Mouse (Mus musculus): ENCODE data around the gene Il25. TPM values are rescaled to one million over a fixed set of nuclear protein-coding genes. Genes with fewer than 3 reads are reported as not detected.

Gene Il25
- not detected for total RNA-seq (2021)
- long read RNA-seq, experiment 1 = 0 reads
- long read RNA-seq, experiment 2 = 0 reads

DNA sequence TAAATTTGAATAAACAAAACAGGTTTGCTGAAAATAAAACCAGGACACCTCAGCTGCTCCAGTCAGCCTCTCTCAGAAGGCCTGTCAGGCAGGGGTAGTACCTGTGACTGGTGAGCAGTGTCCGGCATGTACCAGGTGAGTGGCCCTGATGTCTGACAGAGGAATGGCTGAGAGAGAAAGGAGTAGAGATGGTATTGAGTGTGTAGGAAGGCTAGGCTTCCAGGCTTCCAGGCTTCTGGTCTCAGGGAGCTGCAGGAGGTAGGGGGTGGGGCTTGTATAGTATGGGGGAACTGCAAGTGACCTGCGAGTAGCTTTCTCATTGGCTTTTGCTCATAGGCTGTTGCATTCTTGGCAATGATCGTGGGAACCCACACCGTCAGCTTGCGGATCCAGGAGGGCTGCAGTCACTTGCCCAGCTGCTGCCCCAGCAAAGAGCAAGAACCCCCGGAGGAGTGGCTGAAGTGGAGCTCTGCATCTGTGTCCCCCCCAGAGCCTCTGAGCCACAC lies at the start of gene Il25:
TSS of gene Il25 (plus strand) at position 51 of the 506 bp plus-strand sequence.
- no peak for DNase-seq (ENCODE audit: low spot score in 2 of 2)

- peak; percentile 61 to 74 for DNase-seq (ENCODE audit: low spot score in 2 of 2)
Measured at GRCm38 (mm10) chr14:54883154-54884021, 49.1 kb upstream of the Il25 start, which contains the start of the genes Bcl2l2 and Gm20521. TSS of gene Bcl2l2 (plus strand) at chr14:54883377. TSS of gene Gm20521 (plus strand) at chr14:54883441.

- no peak for DNase-seq (ENCODE audit: low spot score in 2 of 2)
Measured at GRCm38 (mm10) chr14:54884022-54884712, 48.3 kb upstream of the Il25 start.

- no peak for DNase-seq (ENCODE audit: low spot score in 2 of 2)
Measured at GRCm38 (mm10) chr14:54885309-54885708, 47.2 kb upstream of the Il25 start.

DNA sequence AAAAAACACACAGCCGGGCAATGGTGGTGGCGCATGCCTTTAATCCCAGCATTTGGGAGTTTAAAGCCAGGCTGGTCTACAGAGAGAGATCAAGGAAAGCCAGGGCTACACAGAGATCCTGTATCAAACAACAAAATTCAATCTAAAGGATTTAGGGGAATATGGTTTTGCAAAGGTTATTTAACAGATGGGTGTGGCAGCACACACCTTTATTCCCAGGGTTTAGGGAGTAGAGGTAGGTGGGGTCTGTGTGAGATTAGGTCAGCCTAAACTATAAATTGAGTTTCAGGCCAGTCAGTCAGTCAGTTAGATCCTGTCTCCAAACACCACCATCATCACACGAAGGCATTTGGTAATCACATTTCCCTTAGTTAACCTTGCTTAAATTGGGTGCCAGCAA lies 40.3 kb upstream of the Il25 start, which contains the start of gene Pabpn1:
TSS of gene Pabpn1 (plus strand) at position 301 of the 400 bp plus-strand sequence.
- DNase-seq (ENCODE audit: low spot score in 2 of 2) = no peak

- DNase-seq (ENCODE audit: low spot score in 2 of 2) = peak; percentile 98 to 100
Measured at GRCm38 (mm10) chr14:54893651-54894181, 38.8 kb upstream of the Il25 start.

DNA sequence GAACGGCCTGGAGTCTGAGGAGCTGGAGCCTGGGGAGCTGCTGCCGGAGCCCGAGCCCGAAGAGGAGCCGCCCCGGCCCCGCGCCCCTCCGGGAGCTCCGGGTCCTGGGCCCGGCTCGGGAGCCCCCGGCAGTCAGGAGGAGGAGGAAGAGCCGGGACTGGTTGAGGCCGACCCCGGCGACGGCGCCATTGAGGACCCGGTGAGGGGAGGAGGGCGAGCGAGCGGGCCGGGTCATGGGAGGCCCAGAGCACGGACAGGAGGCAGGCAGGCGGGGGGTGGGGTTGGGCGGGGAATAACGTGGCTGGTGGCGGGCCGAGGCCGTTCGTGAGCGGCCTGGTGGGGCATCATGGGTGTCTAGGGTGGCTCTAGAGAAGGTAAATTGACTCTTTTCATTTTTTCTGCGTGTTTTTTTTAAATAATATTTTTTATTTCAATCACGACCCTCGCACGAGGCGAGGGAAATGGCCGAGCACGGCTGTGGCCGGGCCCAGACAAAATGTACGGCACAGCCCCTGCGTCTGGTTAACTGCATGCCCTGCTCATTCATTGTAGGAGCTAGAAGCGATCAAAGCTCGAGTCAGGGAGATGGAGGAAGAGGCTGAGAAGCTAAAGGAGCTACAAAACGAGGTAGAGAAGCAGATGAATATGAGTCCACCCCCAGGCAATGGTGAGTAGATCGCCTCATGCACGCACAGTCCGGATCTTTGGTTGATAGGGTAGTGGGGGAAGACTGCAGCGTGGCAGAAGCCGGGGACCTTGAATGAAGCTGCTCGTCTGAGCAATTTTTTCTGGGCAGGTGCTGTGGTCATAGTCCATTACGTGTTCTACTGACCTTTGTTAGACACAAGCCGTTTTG lies 38.0 kb upstream of the Il25 start:
- peak; percentile 41 to 63 for DNase-seq (ENCODE audit: low spot score in 2 of 2)

DNA sequence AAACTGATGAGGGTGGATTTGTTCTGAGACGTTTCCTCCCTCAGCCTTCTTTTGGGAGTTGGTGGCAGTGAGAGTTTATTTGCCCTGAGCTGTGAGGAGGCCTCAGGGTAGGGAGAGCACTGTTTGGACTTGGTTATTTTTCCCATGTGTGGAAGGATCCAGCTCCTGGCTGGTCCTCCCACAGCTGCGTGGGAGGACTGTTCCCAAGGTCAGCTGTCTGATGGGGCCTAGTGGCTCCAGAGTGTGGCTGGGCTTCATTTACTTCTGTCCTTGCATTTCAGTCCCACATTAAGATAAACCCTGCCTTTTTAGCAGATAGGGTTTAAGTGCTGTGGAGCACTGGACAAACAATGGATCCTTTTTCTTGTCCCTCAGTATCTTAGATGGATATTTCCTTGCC lies 35.0 kb upstream of the Il25 start:
- DNase-seq (ENCODE audit: low spot score in 2 of 2) = no peak

- peak; percentile 75 to 91 for DNase-seq (ENCODE audit: low spot score in 2 of 2)
Measured at GRCm38 (mm10) chr14:54900383-54900782, 32.1 kb upstream of the Il25 start.

DNA sequence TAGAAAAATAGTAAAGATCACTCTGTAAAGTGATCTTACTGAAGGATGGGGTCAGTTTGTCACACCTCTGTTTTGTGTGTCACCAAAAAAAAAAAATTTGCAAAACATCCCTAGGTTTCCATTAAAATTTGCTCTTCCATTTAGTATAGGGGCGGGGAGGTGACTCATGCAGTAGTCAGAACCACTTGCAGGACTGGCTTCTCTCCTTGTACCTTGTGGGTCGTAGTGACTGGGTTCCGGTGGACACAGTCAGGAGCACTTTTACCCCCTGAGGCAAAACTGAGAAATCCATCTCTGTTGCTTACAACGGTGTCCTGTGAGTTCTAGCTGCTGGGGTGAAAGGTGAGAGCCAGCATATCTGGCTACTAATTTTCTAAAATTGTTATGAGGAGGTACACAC lies 28.9 kb upstream of the Il25 start:
- DNase-seq (ENCODE audit: low spot score in 2 of 2) = no peak

GRCm38 (mm10) chr14:54908682-54909081 lies 23.8 kb upstream of the Il25 start:
- no peak for DNase-seq (ENCODE audit: low spot score in 2 of 2)

DNA sequence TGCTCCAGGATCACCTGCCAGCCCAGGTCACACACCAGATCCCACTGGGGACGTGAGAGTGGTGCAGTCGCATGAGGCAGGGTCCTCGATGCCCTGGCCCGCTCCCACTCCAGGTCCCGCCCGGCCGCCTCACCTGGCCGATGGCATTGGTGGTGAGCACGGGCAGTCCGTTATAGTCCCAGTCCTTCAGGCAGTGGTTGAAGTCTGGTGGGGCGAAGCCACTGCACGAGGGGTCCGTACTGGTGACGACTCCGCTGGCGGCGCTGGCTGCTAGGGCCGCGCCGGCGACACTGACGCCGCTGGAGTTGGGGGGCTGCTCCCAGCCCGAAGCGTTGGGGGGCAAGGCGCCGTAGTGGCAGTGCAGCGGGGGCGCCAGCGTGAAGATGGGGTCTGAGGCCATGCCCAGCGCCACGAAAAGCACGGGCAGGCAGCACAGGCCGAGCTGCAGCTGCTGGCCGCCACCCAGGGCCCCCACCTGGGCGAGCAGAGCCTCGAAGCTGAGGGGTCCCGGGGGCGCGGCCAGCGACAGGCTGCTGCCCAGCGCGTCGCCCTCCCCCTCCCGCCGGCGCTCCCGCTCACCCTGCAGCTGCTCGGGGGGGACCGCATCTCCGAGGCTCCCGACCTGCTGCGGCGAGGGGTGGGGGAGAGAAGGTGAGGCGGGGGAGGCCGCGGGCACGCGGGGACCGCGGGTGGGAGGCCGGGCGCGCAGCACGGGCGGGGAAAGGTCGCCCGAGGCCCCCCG lies 20.2 kb upstream of the Il25 start:
- DNase-seq (ENCODE audit: low spot score in 2 of 2) = peak in 1 of 2 experiments; percentile 41

DNA sequence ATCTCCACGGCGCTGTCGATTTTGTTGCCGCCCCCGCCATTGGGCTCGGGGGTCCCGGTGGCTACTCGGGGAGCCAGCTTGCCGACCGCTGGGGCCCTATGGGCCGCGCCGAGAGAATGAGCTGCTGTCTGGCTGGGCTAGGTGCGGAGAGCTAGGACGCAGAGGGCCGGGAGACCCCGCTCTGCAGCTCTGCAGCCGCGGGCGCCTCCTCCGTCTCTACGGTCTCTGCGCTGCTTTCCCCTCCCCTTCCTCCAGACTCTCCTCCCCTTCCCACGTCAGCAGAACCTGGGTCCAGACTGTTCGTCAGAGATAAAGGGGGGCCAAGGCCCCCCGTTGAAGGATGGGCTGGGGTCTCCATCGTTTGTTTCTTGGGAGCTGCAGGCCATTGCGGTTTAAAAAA lies 19.6 kb upstream of the Il25 start, which contains the start of gene Slc22a17:
TSS of gene Slc22a17 (minus strand) at position 247 of the 400 bp plus-strand sequence.
- DNase-seq (ENCODE audit: low spot score in 2 of 2) = peak; percentile 83 to 89

- no peak for DNase-seq (ENCODE audit: low spot score in 2 of 2)
Measured at GRCm38 (mm10) chr14:54913343-54913742, 19.2 kb upstream of the Il25 start.

DNA sequence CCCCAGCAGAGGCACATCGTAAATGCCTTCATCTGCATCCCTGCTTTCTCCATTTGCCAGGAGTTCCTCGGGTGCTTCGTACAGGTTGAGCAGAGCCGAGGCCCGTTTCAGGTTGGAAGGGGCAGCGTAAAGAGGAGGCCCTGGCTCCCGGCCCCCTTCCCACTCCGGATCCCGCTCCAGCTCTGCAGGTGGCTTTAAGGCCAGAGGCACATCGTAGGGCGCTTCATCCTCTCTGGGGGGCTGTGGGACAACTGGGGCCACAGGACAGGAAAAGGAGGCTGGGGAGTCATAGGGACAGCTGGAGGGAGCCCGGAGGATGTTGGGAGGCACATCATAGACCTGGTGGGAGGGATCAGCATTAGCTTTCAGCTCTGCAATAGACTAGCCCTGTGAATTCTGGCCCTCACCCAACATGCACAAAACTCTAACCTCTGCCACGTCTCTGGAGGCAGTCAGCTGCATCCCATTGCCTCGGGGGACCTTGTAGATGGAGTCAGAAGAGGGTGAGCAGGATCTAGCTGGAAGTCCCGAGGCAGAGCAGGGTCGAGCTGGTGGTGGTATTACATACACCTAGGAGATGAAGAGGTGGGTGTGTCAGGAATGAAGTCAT lies 12.3 kb upstream of the Il25 start:
- DNase-seq (ENCODE audit: low spot score in 2 of 2) = no peak

GRCm38 (mm10) chr14:54924641-54925348 lies 7.7 kb upstream of the Il25 start:
- DNase-seq (ENCODE audit: low spot score in 2 of 2) = no peak

DNA sequence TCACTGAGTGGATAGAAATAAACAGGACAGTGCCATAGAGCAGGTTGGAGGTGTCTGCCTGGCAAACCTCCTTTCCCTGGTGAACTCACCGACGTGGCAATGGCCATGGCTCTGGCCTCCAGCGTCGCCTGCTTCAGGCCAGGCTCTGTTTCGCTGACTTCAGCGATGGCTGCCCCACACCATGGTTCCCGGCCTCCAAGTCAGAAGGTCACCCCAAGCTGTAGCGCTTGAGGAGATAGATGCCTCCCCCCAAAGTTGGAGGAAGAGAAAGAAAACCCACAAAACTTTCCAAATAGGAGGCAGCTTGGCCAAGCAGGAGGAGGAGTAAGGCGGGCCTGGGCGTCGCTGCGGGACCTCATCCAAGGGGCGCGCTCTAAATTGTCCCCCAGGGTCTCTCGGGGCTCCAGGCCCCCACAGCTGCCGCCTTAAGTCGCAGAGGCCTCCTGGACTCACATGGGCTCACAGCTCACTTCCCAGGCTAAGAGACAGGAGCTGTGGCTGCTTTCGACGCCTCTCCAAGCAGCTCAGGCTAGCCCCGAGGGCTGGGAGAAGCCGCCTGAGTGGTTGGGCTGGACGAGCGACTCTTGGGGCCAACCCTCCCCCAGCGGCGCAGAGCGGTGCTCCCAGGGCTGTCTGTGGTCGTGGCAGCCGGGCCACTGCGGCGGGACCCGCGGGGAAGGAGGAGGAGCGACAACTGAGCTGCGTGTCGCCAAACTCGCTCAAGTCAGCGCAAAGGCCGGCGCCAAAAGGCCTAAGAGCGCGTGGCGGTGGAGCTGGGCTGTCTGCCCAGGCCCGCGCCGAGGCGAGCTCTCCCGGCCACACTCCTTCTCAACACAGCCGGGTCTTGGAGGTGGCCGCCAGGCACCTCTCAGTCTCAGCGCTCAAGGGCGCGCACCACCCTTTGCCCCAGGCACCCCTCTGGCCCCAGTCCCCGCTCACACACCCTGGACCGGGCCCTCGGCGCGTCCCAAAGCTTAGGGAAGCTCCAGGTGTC lies 6.8 kb upstream of the Il25 start, which contains the start of gene Efs:
TSS of gene Efs (minus strand) at position 778 of the 994 bp plus-strand sequence.
- peak; percentile 55 to 62 for DNase-seq (ENCODE audit: low spot score in 2 of 2)
